Mouse (Mus musculus): ENCODE measurements around the gene Rnaset2a.

GRCm38 (mm10) chr17:8193678-8194077, 45.8 kb upstream of the Rnaset2a start:
- TF ChIP-seq EP300 (IDR thresholded peaks at IDR 0.05; ENCODE audit: low read depth): no peak
- no peak for TF ChIP-seq CTCF (IDR thresholded peaks at IDR 0.05; ENCODE audit: low read depth)
